Mouse (Mus musculus) kidney, embryonic 15.5 days (tissue): ENCODE results near the gene Ildr1. TPM values are rescaled to one million over a fixed set of nuclear protein-coding genes. Genes with fewer than 3 reads are reported as not detected.
A peak's percentile ranks its signal among the peaks of the same experiment; 100 is the strongest.

Experiments
- ATAC-seq: fragments of 200-750 bp; cut with Nextera tagmentation; replicated peaks from 2 replicates; pipeline ENCODE4 v1.8.0; 2017; ENCODE audit warnings: moderate TSS enrichment; ENCODE audit not compliant: low FRiP score
- H3K27ac ChIP-seq: fragments of 300-500 bp; sonication (generic); 2 replicates; pipeline ENCODE4 v1.5.1; 2015; ENCODE audit warnings: mild to moderate bottlenecking, inconsistent platforms
- H3K27me3 ChIP-seq: fragments of 300-500 bp; sonication (generic); 2 replicates; pipeline ENCODE4 v1.6.1; 2015; ENCODE audit warnings: inconsistent platforms
- H3K36me3 ChIP-seq: fragments of 300-500 bp; sonication (generic); 2 replicates; pipeline ENCODE4 v1.6.1; 2015; ENCODE audit warnings: inconsistent platforms
- H3K4me1 ChIP-seq: fragments of 300-500 bp; sonication (generic); 2 replicates; pipeline ENCODE4 v1.6.1; 2015; ENCODE audit warnings: inconsistent platforms
- H3K4me2 ChIP-seq: fragments of 300-500 bp; sonication (generic); 2 replicates; pipeline ENCODE4 v1.6.1; 2015; ENCODE audit warnings: moderate library complexity, mild to moderate bottlenecking, inconsistent platforms
- H3K4me3 ChIP-seq: fragments of 300-500 bp; sonication (generic); replicated peaks from 2 replicates; pipeline ENCODE4 v1.5.1; 2015; ENCODE audit warnings: mild to moderate bottlenecking, inconsistent platforms
- H3K9ac ChIP-seq: fragments of 300-500 bp; sonication (generic); 2 replicates; pipeline ENCODE4 v1.6.1; 2015; ENCODE audit warnings: mild to moderate bottlenecking, inconsistent platforms
- H3K9me3 ChIP-seq: fragments of 300-500 bp; sonication (generic); replicated peaks from 2 replicates; pipeline ENCODE4 v1.6.1; 2016; ENCODE audit warnings: inconsistent platforms
- WGBS: fragments of 180-500 bp; shearing (Covaris S2); methylation state at CpG from one replicate; pipeline ENCODE4 v1.1.7; 2015; ENCODE audit warnings: mixed read lengths; 5-methylcytosine and 5-hydroxymethylcytosine counted together
- polyA plus RNA-seq: library from polyadenylated mRNA; unstranded; fragments of >200 nt; fragmentation: Nextera tagmentation; extraction: Ambion mirVana; gene quantifications from 2 replicates; pipeline ENCODE4 v1.2.1, GENCODE M21; 2015

Ildr1 gene
- polyA plus RNA-seq, 1 experiment from 2014 or later: 4.8 TPM

DNA sequence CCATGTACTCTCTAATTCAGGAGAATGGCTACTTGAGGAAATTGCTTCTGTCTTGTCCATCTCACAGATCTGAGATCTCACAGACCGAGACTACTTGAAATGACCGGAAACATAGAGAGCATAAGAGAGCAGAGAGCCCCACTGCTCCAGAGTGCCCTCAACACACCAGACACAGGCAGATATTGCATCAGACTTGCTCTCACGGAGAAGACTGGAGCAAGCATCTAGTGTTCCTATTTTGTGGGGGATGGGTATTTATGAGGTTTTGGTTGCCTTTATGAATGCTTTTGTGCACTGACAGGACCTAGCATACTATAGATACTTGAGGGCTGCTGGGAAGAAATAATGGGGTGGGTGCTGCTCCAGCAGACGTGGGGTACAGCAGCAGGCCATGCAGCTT, 20.6 kb upstream of the Ildr1 start:
- H3K4me1 ChIP-seq: no peaks in the 10 kb centered on the region
- H3K9me3 ChIP-seq: no peaks in the 10 kb centered on the region
- no peaks in the 10 kb centered on the region for H3K36me3 ChIP-seq
- ATAC-seq: no peak
- H3K27ac ChIP-seq: no peak overlapping the region
- H3K27me3 ChIP-seq: no peaks in the 10 kb centered on the region
- H3K4me3 ChIP-seq: no peak overlapping the region
- no peak overlapping the region for H3K9ac ChIP-seq
- H3K4me2 ChIP-seq: no peak overlapping the region
- 80% methylated on average over 4 of the region's 4 CpGs for WGBS

DNA sequence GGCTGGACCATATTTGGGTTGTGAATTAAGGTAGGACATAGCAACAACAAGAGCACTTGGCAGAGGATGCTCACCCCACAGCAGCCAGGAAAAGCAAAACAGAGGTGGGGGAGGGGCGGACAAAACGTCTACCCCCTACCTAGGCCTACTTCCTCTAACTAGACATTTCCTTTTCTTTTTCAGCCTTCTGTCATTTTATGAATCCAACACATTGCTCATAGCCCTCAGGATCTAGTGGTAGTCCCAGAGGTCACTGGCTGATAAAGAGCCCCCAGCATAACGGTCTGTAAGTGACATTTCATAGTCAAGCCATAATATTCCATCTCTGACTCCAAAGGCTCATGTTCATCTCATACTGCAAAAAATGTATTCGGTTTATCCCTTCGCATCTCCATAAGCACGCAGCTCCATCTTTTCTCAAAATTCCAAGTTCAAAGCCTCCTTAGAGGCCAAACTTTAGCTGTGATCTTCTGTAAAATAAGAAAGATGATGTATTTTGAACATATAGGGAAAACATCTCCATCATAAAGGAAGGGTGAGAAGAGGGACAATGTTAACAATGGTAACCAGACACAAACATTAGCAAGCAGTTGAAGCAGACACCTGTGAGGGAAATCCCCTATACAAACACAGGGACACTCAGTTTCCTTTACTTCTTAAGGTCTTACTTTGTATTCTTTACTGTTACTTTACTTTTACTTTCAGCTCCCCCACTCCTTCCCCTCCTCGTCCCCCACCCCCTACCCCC, 19.1 kb upstream of the Ildr1 start:
- WGBS: 80% methylated on average over 7 of the region's 7 CpGs
- ATAC-seq: no peak

DNA sequence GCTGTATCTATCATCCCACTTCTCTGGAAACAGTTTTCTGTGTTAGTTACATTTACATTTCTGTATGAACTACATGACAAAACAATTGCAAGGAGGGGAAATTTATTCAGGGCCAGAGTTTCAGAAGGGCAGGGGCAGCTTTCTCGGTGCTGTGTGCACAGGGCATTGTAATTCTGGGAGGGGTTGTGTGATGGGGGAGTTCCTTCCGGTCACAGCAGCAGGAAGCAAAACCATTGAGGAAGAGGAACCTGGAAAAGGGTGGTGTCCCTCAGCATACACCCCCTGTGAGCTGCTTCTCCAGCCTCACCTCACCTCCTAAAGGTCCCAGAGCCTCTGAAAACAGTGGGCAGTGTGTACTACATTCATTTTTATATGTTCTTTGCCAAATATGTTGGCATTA, 18.5 kb upstream of the Ildr1 start:
- 23% methylated on average over 2 of the region's 2 CpGs for WGBS

More for the DNA sequence above, 19.1 kb upstream of the Ildr1 start:
- H3K36me3 ChIP-seq: no peaks in the 10 kb centered on the region
- no peaks in the 10 kb centered on the region for H3K9me3 ChIP-seq
- H3K27me3 ChIP-seq: no peaks in the 10 kb centered on the region
- no peak overlapping the region for H3K27ac ChIP-seq
- no peak overlapping the region for H3K4me3 ChIP-seq
- H3K4me1 ChIP-seq: no peaks in the 10 kb centered on the region
- no peak overlapping the region for H3K4me2 ChIP-seq
- no peak overlapping the region for H3K9ac ChIP-seq

DNA sequence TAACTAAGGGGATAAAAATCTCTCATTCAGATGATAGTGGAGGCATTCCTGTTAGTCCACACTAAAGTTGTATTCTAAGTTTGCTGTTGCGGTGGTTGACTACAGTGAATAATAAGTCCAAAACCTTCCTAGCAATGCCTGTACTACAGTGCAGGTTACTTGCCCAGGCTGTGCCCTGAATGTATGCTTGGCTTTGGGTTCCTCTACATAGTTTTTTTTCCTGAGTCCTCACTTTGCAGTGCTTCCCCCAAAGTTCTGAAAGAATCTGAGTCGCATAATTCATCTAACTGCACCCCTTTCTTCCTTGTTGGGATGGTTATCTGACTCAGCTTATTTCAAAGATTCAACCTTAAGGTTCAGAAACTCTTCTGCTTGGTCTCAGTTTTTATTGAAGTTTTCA, 17.9 kb upstream of the Ildr1 start:
- ATAC-seq: no peak
- H3K4me1 ChIP-seq: no peaks in the 10 kb centered on the region
- H3K4me3 ChIP-seq: no peak overlapping the region
- no peaks in the 10 kb centered on the region for H3K9me3 ChIP-seq
- H3K27me3 ChIP-seq: no peaks in the 10 kb centered on the region
- 90% methylated on average over 2 of the region's 2 CpGs for WGBS
- no peak overlapping the region for H3K27ac ChIP-seq
- H3K9ac ChIP-seq: no peak overlapping the region
- no peak overlapping the region for H3K4me2 ChIP-seq
- H3K36me3 ChIP-seq: no peaks in the 10 kb centered on the region

More for the DNA sequence above, 18.5 kb upstream of the Ildr1 start:
- H3K4me3 ChIP-seq: no peak overlapping the region
- H3K36me3 ChIP-seq: no peaks in the 10 kb centered on the region
- ATAC-seq: no peak
- no peak overlapping the region for H3K4me2 ChIP-seq
- H3K27ac ChIP-seq: no peak overlapping the region
- H3K27me3 ChIP-seq: no peaks in the 10 kb centered on the region
- H3K9me3 ChIP-seq: no peaks in the 10 kb centered on the region
- no peak overlapping the region for H3K9ac ChIP-seq
- no peaks in the 10 kb centered on the region for H3K4me1 ChIP-seq

DNA sequence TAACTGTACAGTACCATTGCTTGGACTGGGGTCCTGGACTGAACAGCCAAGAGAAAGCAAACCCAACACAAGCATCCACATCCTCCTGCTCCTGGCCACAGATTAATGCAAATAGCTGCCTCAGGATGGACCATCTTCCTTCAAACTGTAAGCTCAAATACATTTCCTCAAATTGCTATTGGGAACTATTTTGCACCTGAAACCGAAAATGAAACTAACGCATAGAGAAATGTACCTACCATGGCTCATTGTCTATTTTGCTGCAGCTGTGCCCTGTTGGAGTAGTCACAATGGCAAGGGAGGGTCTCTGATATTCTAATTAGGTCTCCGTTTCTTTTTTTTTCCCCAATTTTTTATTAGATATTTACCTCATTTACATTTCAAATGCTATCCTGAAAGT, 11.9 kb upstream of the Ildr1 start:
- H3K4me3 ChIP-seq: no peak overlapping the region
- no peak for ATAC-seq
- no peaks in the 10 kb centered on the region for H3K4me1 ChIP-seq
- 94% methylated on average over 3 of the region's 3 CpGs for WGBS
- H3K9ac ChIP-seq: no peak overlapping the region
- no peaks in the 10 kb centered on the region for H3K27me3 ChIP-seq
- no peak overlapping the region for H3K27ac ChIP-seq
- H3K4me2 ChIP-seq: no peak overlapping the region
- H3K36me3 ChIP-seq: no peaks in the 10 kb centered on the region
- no peaks in the 10 kb centered on the region for H3K9me3 ChIP-seq

DNA sequence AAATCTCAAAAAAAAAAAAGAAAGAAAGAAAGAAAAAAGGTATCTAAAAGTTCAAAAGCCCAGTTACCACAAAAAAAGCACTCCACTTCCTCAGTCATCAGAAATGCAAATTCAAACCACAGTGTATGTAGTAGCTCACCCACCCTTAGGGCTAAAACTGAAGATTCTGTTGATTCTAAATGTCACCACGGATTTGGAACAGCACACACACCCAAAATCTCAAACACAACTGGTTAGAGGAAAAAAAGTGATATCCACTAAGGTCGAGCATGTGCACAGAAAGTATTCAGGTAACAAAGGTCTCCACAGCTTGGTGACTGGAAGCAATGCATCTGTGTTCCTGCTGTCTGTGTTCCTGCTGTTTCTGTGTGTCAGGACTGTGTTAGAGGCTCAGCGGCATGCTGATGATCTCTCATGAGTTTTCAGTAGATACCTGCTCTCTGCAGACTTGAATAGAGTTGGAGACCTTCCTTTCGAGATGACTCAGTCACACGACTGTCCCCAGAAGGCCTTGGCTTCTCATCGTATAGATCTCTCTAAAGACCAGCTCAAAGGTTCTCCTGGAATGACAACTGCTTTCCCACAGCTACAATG, 9.4 kb upstream of the Ildr1 start:
- Histone ChIP-seq H3K27ac (no peak overlapping the region), H3K36me3 (no peaks in the 10 kb centered on the region), H3K27me3 (no peaks in the 10 kb centered on the region), H3K9me3 (no peaks in the 10 kb centered on the region), H3K4me3 (no peak overlapping the region), H3K9ac (no peak overlapping the region), H3K4me1 (no peaks in the 10 kb centered on the region), H3K4me2 (no peak overlapping the region)
- ATAC-seq: no peak
- WGBS: 72% methylated on average over 6 of the region's 6 CpGs

DNA sequence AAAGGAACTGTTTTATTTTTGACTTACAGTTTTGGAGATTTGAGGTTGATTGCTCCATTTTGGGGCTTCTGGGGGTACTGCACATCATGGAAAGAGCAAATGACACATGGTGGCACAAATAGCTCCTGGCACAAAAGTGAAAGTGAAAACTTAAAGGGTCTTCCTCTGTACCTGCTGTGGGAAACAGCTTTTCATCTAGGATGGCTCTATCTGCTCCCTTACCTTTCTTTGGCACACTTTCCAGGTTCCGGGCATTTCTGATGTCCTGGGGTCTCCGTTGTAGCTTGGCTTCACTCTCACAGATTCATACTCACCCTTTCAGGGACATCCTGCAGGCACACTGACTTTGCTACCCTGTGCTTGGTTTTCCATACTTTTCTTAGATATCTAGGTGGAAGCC, 5.7 kb upstream of the Ildr1 start:
- H3K9ac ChIP-seq: no peak overlapping the region
- 93% methylated on average over 2 of the region's 2 CpGs for WGBS
- ATAC-seq: no peak

DNA sequence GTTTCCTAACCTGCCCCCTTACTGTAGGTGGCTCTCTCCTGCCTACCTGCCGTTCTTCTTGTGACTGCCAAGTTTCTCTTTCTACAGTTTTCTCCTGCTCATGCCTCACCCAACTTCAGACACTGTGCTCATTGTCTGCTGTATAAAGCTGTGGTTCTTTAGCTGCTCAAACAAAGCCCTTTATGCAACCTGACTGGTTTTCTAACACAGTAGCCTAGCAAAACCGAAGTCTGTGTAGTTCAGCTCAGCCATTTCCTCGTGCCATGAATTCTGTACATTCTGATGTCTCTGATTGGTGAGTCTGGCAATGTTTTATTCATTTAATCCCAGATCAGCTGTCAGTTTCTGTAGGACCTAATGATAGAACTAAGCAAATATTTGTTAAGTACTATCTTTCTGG, 2.3 kb upstream of the Ildr1 start:
- Histone ChIP-seq H3K4me3 (no peak overlapping the region), H3K4me1 (peaks cover 11% of the 10 kb centered on the region; the same call in 1 of the 2 replicates), H3K9ac (no peak overlapping the region), H3K9me3 (no peaks in the 10 kb centered on the region), H3K36me3 (no peaks in the 10 kb centered on the region), H3K4me2 (no peak overlapping the region), H3K27me3 (peaks cover 24% of the 10 kb centered on the region), H3K27ac (0 out of 2 replicates have a peak overlapping the region, but pooled peaks have one; percentile 23)
- no peak for ATAC-seq
- WGBS: 82% methylated on average over 3 of the region's 3 CpGs

More for the DNA sequence above, 5.7 kb upstream of the Ildr1 start:
- H3K4me1 ChIP-seq: no peaks in the 10 kb centered on the region
- H3K27ac ChIP-seq: no peak overlapping the region
- no peaks in the 10 kb centered on the region for H3K9me3 ChIP-seq
- H3K4me3 ChIP-seq: no peak overlapping the region
- no peak overlapping the region for H3K4me2 ChIP-seq
- peaks cover 5% of the 10 kb centered on the region for H3K27me3 ChIP-seq
- no peaks in the 10 kb centered on the region for H3K36me3 ChIP-seq

DNA sequence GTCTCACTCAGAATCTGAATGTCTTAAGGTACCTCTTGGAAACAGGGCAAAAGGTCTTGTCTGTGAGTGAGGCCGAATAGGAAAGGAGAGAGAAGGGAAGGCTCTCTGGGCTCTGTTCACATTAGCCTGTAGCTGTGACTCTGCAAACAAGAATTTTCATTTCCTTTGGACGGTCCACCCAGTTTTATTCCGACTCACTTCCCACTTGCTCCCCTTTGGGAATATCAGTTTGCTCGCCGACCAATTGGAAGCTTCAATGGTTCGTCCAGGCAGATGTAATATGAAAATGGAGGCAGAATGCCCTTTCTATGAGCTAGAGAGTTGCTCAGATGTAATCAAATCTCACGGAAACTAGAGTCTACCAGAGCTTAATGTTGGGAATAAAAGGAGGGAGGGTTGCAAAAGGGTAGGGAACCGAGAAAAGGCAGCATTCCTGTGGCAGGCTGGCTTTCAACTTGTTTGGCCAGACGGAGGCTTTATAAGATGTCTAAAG, 1.1 kb downstream of the Ildr1 start:
- Histone ChIP-seq H3K4me3 (peak overlapping the region; percentile 55), H3K9me3 (no peaks in the 10 kb centered on the region), H3K27ac (0 out of 2 replicates have a peak overlapping the region, but pooled peaks have one; percentile 9), H3K4me1 (peaks cover 11% of the 10 kb centered on the region; the same call in 1 of the 2 replicates), H3K36me3 (no peaks in the 10 kb centered on the region), H3K4me2 (peak overlapping the region; percentile 86), H3K27me3 (peaks cover 24% of the 10 kb centered on the region), H3K9ac (no peak overlapping the region)
- WGBS: 54% methylated on average over 9 of the region's 9 CpGs
- no peak for ATAC-seq

DNA sequence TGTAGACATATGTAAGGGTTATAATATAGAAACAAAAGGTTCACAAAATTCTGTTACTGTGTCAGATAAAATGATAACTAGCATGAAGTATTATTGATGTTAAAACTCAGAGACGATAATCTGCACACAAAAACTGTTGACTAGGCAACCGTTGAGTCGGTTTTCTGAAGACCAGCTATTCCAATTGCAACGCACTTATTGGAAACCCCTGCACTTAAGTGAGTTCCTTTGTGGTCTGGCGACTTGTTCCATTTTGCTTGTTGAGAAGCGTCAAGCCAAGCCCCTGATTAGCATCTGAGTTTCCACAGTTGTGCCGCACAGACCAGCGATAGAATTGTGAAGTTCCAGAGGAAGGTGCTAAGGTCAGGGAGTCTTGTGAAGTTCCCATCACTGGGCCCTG, 3.6 kb downstream of the Ildr1 start:
- ATAC-seq: no peak
- H3K9me3 ChIP-seq: no peaks in the 10 kb centered on the region
- no peak overlapping the region for H3K9ac ChIP-seq
- peaks cover 11% of the 10 kb centered on the region; the same call in 1 of the 2 replicates for H3K4me1 ChIP-seq
- H3K4me3 ChIP-seq: no peak overlapping the region
- peaks cover 24% of the 10 kb centered on the region for H3K27me3 ChIP-seq
- H3K36me3 ChIP-seq: no peaks in the 10 kb centered on the region
- H3K27ac ChIP-seq: no peak overlapping the region
- no peak overlapping the region for H3K4me2 ChIP-seq
- 87% methylated on average over 8 of the region's 8 CpGs for WGBS

DNA sequence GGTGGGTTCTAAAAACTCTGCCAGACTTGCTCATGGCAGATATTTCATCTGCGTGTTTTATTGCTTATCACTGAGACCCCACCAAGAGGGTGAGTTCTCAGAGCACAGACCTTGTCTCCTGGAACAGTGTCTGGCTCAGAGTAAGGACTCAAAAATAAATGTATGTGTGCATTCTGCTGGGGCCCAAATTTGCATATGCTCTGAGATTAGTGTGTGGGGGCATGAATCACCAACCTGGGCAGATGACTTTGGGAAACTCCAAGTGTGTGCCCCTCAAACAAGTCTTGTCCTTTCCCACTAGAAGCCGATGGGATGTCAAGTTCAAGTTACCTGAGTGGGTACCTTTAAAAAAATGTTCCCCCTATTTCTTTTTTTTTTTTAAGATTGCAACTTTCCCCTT, 6.7 kb downstream of the Ildr1 start:
- H3K4me3 ChIP-seq: no peak overlapping the region
- no peak overlapping the region for H3K4me2 ChIP-seq
- 83% methylated on average over 2 of the region's 2 CpGs for WGBS
- no peaks in the 10 kb centered on the region for H3K36me3 ChIP-seq
- H3K9me3 ChIP-seq: no peaks in the 10 kb centered on the region
- no peaks in the 10 kb centered on the region for H3K4me1 ChIP-seq
- no peak overlapping the region for H3K27ac ChIP-seq
- no peak overlapping the region for H3K9ac ChIP-seq
- no peak for ATAC-seq
- H3K27me3 ChIP-seq: no peaks in the 10 kb centered on the region

DNA sequence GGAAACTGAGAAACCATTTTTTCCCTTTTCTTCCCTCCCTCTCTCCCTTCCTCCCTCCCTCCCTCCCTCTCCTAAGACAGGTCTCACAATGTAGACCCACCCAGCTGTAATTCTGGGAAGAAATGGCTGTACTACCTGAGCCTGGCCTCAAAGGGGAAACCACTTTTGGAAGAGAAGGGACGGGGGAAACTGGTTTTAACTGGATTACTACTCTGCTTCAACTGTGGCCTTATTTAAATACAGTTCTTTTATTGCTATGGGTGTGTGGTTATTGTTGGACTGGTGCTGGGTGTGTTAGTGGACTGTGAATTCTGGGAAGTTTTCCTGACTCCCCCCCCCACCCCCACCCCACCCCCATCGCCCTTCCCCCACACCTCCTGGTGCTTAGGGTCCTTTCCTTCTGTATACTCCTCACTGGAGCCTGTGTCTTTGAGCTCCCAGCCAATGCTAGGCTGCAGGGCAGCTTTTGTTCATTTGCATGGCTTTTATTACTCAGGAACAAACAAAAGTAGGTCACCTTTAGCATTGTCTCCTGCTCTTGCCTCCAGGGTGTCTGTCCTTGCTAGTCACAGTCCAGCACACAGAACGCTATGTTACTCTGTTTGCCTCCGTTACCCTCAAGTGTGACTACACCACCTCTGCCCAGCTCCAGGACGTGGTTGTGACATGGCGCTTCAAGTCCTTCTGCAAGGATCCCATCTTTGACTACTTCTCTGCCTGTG, 14.1 kb downstream of the Ildr1 start:
- 67% methylated on average over 5 of the region's 6 CpGs for WGBS
- 0 out of 2 replicates have a peak overlapping the region, but pooled peaks have one; percentile 37 for H3K27ac ChIP-seq

More for the DNA sequence above, 14.1 kb downstream of the Ildr1 start:
- peak; percentile 36 for ATAC-seq
- no peak overlapping the region for H3K4me3 ChIP-seq
- no peaks in the 10 kb centered on the region for H3K9me3 ChIP-seq
- H3K36me3 ChIP-seq: no peaks in the 10 kb centered on the region
- no peak overlapping the region for H3K4me2 ChIP-seq
- H3K9ac ChIP-seq: no peak overlapping the region
- no peaks in the 10 kb centered on the region for H3K27me3 ChIP-seq
- H3K4me1 ChIP-seq: no peaks in the 10 kb centered on the region
